Mouse (Mus musculus) heart, embryonic 11.5 days (tissue): ENCODE data around the gene Tinagl1. TPM values are rescaled to one million over a fixed set of nuclear protein-coding genes. Genes with fewer than 3 reads are reported as not detected.

Experiments
- ATAC-seq: fragments of 200-750 bp; cut with Nextera tagmentation; replicated peaks from 2 replicates; pipeline ENCODE4 v1.8.0; 2017; ENCODE audit warnings: moderate library complexity; ENCODE audit not compliant: insufficient number of reproducible peaks, low FRiP score, low TSS enrichment
- H3K27ac ChIP-seq: fragments of 300-500 bp; sonication (generic); 2 replicates; pipeline ENCODE4 v1.5.1; 2014; ENCODE audit warnings: mild to moderate bottlenecking, low read depth, low read length
- H3K27me3 ChIP-seq: fragments of 300-500 bp; sonication (generic); 2 replicates; pipeline ENCODE4 v1.6.1; 2014; ENCODE audit warnings: mild to moderate bottlenecking, low read length, mixed read lengths; ENCODE audit not compliant: control insufficient read depth, insufficient read depth
- H3K36me3 ChIP-seq: fragments of 300-500 bp; sonication (generic); 2 replicates; pipeline ENCODE4 v1.6.1; 2014; ENCODE audit warnings: mild to moderate bottlenecking, low read length, moderate library complexity, mixed read lengths; ENCODE audit not compliant: control insufficient read depth, insufficient read depth
- H3K4me1 ChIP-seq: fragments of 300-500 bp; sonication (generic); 2 replicates; pipeline ENCODE4 v1.6.1; 2014; ENCODE audit warnings: low read length; ENCODE audit not compliant: control insufficient read depth, insufficient read depth
- H3K4me2 ChIP-seq: fragments of 300-500 bp; sonication (generic); 2 replicates; pipeline ENCODE4 v1.6.1; 2014; ENCODE audit warnings: mild to moderate bottlenecking, moderate library complexity
- H3K4me3 ChIP-seq: fragments of 300-500 bp; sonication (generic); 2 replicates; pipeline ENCODE4 v1.5.1; 2014; ENCODE audit warnings: low read depth, low read length
- H3K9ac ChIP-seq: fragments of 300-500 bp; sonication (generic); 2 replicates; pipeline ENCODE4 v1.6.1; 2014; ENCODE audit warnings: mild to moderate bottlenecking, low read depth, low read length, moderate library complexity
- H3K9me3 ChIP-seq: fragments of 300-500 bp; sonication (generic); replicated peaks from 2 replicates; pipeline ENCODE4 v1.6.1; 2016; ENCODE audit warnings: low read length; ENCODE audit not compliant: control insufficient read depth
- WGBS: fragments of 180-500 bp; shearing (Covaris S2); extraction: QIAGEN DNeasy Blood & Tissue Kit; methylation state at CpG from one replicate; pipeline ENCODE4 v1.1.7; 2014; ENCODE audit not compliant: insufficient replicate concordance; 5-methylcytosine and 5-hydroxymethylcytosine counted together
- polyA plus RNA-seq: library from polyadenylated mRNA; unstranded; fragments of >200 nt; fragmentation: Nextera tagmentation; extraction: Ambion mirVana; gene quantifications from 2 replicates; pipeline ENCODE4 v1.2.1, GENCODE M21; 2014

The Tinagl1 gene
- polyA plus RNA-seq, 1 experiment from 2014 or later: 31.0 TPM

DNA sequence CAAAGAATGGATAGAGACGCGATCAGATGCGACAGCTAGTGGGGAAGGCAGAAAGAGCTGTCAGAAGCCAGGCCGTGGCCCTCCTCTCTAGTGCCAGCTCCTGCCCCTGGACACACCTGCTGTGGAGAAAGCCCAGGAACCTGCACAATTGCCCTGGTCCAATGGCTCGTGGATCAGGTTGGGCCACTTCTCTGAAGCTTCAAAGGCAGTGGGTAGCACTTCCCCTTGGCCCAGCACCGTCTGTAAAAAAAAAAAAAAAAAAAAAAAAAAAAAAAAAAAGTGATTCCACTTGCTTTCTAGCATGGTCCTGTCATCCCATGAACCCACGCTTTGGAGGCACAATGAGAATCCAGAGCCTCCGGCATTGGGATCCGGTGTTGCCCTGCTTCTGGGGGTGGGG is 7.1 kb downstream of the Tinagl1 start:
- no peaks in the 10 kb centered on the region for H3K9me3 ChIP-seq
- peak overlapping the region; percentile 56 for H3K9ac ChIP-seq
- no peak overlapping the region for H3K4me3 ChIP-seq
- no peaks in the 10 kb centered on the region for H3K36me3 ChIP-seq
- peak overlapping the region; percentile 52 for H3K4me2 ChIP-seq
- H3K27me3 ChIP-seq: peaks cover under 1% of the 10 kb centered on the region; the same call in 1 of the 2 replicates
- peaks cover 67% of the 10 kb centered on the region for H3K4me1 ChIP-seq
- 39% methylated on average over 9 of the region's 9 CpGs for WGBS
- H3K27ac ChIP-seq: peak overlapping the region; percentile 70
- ATAC-seq: no peak

DNA sequence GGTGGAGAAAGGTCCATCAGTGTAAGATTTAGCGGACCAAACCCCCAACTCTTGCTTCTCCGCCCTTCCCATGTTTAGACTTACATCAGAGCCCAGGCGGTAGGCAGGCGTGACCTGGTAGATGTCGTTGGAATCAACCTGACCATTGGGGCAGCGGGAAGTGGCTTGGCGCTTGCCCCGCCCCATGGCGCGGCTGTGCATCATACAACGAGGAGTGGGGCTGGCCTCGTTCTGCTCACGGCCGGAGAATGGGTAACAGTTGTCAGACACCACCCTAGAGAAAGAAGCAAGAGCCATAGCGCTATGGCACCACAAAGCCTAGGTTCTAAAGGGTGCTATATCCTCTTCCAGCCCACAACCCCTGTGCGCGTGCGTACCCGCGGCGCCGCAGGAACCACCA is 7.6 kb downstream of the Tinagl1 start:
- Histone ChIP-seq H3K9me3 (no peaks in the 10 kb centered on the region), H3K4me3 (no peak overlapping the region), H3K27me3 (peaks cover 2% of the 10 kb centered on the region; the same call in 1 of the 2 replicates), H3K36me3 (no peaks in the 10 kb centered on the region), H3K4me2 (peak overlapping the region; percentile 52), H3K27ac (no peak overlapping the region), H3K4me1 (peaks cover 66% of the 10 kb centered on the region), H3K9ac (peak overlapping the region; percentile 43; the same call in 1 of the 2 replicates)
- WGBS: 51% methylated on average over 22 of the region's 22 CpGs
- ATAC-seq: no peak; the same call in 1 of the 2 replicates

DNA sequence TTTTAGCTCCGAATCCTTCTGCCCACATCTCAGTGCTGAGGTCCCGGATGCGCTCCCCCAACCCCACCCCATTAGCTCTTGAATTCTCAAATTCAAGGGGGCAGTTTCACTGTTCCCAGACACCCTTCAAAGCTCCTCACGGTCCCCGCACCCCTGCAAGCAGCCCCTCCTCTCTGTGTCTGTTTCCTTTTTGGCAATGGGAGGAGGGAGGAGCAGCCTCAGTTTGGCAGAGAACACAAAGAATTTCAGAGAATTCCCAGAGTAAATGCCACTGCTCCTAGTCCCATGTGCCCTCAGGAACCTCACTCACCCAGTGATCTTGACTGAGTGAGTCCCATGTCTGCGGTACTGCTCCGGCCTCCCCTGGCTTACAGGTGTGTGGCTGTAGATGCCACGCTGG is 8.3 kb downstream of the Tinagl1 start:
- no peak overlapping the region for H3K27ac ChIP-seq
- H3K4me2 ChIP-seq: no peak overlapping the region
- ATAC-seq: no peak
- no peaks in the 10 kb centered on the region for H3K36me3 ChIP-seq
- H3K9me3 ChIP-seq: no peaks in the 10 kb centered on the region
- H3K27me3 ChIP-seq: peaks cover 2% of the 10 kb centered on the region; the same call in 1 of the 2 replicates
- no peak overlapping the region for H3K4me3 ChIP-seq
- H3K4me1 ChIP-seq: peaks cover 58% of the 10 kb centered on the region
- H3K9ac ChIP-seq: peak overlapping the region; percentile 6; the same call in 1 of the 2 replicates
- WGBS: 79% methylated on average over 8 of the region's 8 CpGs

DNA sequence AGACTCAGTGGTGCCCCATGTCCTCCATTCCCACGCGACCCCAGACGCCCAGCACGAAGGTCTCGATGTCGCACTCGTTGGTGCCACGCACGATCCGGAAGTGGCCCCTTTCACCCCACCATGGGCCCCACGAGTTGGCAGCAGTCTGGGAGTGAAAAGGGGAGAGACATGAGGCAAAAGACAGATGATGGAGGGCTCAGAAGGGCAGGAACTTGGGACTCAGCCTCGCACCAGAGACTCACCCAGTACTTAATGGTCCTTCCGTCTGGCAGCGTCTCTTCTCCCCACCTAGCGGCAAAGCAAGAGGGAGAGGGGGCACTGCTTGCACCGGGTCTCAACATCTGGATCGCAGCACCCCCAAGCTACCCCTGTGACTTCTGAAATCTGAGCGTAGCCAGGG is 8.9 kb downstream of the Tinagl1 start:
- H3K4me3 ChIP-seq: no peak overlapping the region
- no peak for ATAC-seq
- peaks cover 53% of the 10 kb centered on the region for H3K4me1 ChIP-seq
- no peak overlapping the region for H3K9ac ChIP-seq
- no peak overlapping the region for H3K27ac ChIP-seq
- no peaks in the 10 kb centered on the region for H3K9me3 ChIP-seq
- peaks cover 2% of the 10 kb centered on the region; the same call in 1 of the 2 replicates for H3K27me3 ChIP-seq
- WGBS: 78% methylated on average over 18 of the region's 18 CpGs
- H3K36me3 ChIP-seq: no peaks in the 10 kb centered on the region
- no peak overlapping the region for H3K4me2 ChIP-seq

DNA sequence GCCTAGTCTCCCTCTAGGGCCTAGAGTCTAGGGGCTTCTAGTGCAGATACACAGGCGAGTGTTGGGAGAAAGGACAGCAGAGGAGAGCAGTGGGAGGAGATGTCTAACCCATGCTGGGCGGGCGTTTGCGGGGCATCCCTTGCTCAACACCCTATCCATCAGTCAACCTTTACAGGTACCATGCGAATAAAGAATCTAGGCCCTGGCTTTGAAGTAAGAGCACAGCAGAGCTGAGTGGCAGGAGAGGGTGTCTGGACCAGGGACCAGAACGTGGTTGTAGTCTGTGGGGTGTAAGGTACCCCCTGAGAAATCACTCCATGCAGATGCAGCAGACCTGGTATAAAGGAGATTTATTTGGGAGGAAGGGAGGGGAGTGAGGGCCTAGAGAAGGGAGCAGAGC is 10.8 kb downstream of the Tinagl1 start:
- Histone ChIP-seq H3K4me3 (no peak overlapping the region), H3K4me1 (peaks cover 50% of the 10 kb centered on the region), H3K9me3 (no peaks in the 10 kb centered on the region), H3K36me3 (no peaks in the 10 kb centered on the region), H3K27me3 (peaks cover 2% of the 10 kb centered on the region; the same call in 1 of the 2 replicates), H3K27ac (peak overlapping the region; percentile 46; the same call in 1 of the 2 replicates), H3K4me2 (no peak overlapping the region), H3K9ac (no peak overlapping the region; the same call in 1 of the 2 replicates)
- no peak for ATAC-seq
- 63% methylated on average over 6 of the region's 6 CpGs for WGBS

DNA sequence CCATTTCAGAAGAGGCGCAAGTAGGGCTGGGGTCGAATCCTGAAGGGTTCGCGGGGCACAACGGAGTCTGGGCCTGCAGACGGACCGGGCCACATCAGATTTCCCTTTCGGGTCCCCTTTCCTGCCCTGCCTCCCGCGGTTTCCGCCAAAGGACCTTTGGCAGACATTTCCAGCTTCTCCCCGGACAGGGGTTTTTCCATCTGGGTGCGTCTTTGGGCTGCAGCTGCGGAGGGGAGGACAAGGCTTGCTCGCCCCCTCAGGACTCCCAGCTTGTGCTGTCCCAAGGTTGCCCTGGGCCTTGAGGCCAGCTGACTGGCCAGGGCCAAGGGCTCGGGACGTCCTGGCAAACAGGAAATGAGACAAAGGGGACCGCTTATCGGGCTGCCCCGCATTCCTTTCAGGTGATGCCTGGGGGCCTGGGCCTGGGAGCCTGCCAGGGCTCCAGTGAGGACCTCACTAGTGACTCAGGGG is 11.5 kb downstream of the Tinagl1 start:
- 3% methylated on average over 20 of the region's 20 CpGs for WGBS
- no peaks in the 10 kb centered on the region for H3K9me3 ChIP-seq
- H3K4me1 ChIP-seq: peaks cover 43% of the 10 kb centered on the region
- peak overlapping the region; percentile 61 for H3K4me2 ChIP-seq
- H3K27ac ChIP-seq: peak overlapping the region; percentile 46
- peak overlapping the region; percentile 68 for H3K9ac ChIP-seq
- no peak for ATAC-seq
- H3K4me3 ChIP-seq: peak overlapping the region; percentile 26
- no peaks in the 10 kb centered on the region for H3K36me3 ChIP-seq
- peaks cover 2% of the 10 kb centered on the region; the same call in 1 of the 2 replicates for H3K27me3 ChIP-seq

DNA sequence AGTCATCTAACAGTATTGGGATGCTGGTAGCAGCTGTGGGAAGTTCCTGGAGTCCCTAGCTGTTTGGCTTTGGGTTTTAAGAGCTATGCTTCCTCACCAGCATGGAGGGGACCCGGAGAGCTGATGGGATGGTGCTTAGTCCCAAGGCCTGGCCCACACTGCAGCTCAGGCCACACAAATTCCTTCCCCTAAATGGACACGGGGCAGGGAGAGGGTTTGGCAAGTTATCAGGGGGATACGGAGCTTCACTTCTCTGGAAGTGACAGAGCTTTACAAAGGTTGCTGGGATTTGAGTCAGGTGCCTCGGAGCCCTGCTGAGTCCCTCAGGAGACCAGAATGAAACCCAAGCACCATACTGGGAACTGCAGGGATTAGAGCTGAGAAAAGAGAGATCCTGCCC is 13.6 kb downstream of the Tinagl1 start:
- H3K9me3 ChIP-seq: no peaks in the 10 kb centered on the region
- 32% methylated on average over 4 of the region's 4 CpGs for WGBS
- peaks cover 24% of the 10 kb centered on the region for H3K4me1 ChIP-seq
- no peak for ATAC-seq
- no peak overlapping the region for H3K4me3 ChIP-seq
- H3K27ac ChIP-seq: no peak overlapping the region
- no peak overlapping the region for H3K9ac ChIP-seq
- no peak overlapping the region for H3K4me2 ChIP-seq
- no peaks in the 10 kb centered on the region for H3K36me3 ChIP-seq
- H3K27me3 ChIP-seq: peaks cover 2% of the 10 kb centered on the region; the same call in 1 of the 2 replicates

DNA sequence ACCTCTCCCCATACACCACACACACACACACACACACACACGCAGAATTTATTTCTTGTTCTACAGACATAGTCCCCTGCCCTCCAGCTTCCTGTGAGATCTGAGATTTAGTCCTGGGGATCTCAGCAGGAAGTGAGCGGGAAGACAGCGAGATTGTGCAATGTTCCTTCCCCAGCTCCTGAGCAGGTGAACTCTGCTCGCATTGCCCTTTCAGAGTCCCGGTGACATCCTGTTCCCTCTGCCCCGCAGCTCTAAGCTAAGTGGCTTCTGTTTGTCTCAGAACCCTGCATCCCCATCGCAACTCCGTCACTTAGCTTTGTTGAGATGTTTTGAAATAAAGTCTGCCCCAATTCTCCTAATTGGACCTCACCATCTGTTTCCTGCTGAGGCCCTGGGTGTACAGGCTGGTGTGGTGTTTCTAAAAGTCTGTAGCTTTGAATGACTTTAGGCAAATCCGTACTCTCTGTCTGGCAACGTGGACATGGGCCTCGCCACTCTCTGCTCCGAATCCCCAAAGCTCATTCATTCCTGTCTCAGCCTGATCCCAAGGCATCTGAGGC is 18.0 kb downstream of the Tinagl1 start:
- H3K4me3 ChIP-seq: no peak overlapping the region
- H3K4me1 ChIP-seq: no peaks in the 10 kb centered on the region
- no peak overlapping the region for H3K9ac ChIP-seq
- ATAC-seq: no peak
- no peaks in the 10 kb centered on the region for H3K9me3 ChIP-seq
- WGBS: 76% methylated on average over 12 of the region's 12 CpGs
- no peaks in the 10 kb centered on the region for H3K36me3 ChIP-seq
- H3K27me3 ChIP-seq: peaks cover 13% of the 10 kb centered on the region
- no peak overlapping the region for H3K4me2 ChIP-seq
- no peak overlapping the region for H3K27ac ChIP-seq

DNA sequence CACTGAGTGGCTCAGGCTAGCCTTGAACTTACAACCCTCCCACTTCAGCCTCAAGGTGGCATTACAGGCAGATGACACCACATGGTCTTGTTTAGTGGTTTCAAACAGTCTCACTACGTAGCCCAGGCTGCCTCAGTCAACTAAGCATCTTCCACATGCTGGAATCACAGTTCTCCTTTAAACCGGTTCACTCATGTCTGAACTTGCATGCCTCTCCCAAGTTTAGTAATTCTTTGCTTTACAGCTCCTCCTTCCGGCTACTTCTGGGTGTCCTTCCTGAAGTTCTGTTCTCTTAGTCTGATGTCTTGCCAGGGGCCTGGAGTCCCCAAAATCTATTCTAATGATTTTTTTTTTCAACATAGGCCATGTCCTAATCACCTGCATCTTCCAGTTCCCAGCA is 20.7 kb downstream of the Tinagl1 start:
- no peak for ATAC-seq
- Histone ChIP-seq H3K4me2 (no peak overlapping the region), H3K36me3 (no peaks in the 10 kb centered on the region), H3K27ac (no peak overlapping the region), H3K9me3 (no peaks in the 10 kb centered on the region), H3K4me3 (no peak overlapping the region), H3K27me3 (peaks cover 25% of the 10 kb centered on the region), H3K4me1 (no peaks in the 10 kb centered on the region), H3K9ac (no peak overlapping the region)
- 78% methylated on average over 3 of the region's 3 CpGs for WGBS
